In the genomic region with DNA sequence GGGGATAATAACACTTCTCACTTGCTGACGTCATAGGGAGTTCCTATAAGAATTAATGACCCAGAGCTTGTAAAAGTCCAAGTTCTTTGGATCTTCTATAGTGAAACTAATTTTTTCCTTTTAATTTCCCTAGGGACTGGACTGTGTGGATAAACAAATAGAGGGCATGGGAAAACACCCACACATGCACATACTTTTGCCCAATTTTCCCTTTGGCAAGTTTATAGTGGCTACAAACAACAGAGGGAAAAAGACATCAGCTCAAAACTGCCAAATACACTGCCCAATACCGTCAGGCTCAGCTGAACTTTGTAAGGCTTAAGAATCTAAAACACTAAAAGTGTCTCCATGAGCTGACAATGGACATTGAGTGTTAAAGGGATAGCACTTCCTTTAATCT, we compare ENCODE assay signal across 27 mouse cellular contexts.
"Had no signal": no experiment of that assay in that cellular context is flagged by ENCODE, and none has a peak within 500 bp of the region (broad histone marks: within the 10 kb centered on the region; RNA-seq: fewer than 3 reads in every experiment).

No protein-coding gene starts in this region.

- H3K27me3 ChIP-seq: heart, embryonic 13.5 days; heart, embryonic 15.5 days; hindbrain, embryonic 13.5 days; hindbrain, embryonic 15.5 days; intestine, embryonic 15.5 days; kidney, embryonic 15.5 days; limb, embryonic 13.5 days; limb, embryonic 15.5 days; liver, embryonic 12.5 days had no signal

- H3K27ac ChIP-seq: gastrocnemius, adult 2 months; heart, embryonic 10.5 days; heart, embryonic 13.5 days; heart, embryonic 15.5 days; hindbrain, embryonic 13.5 days; hindbrain, embryonic 15.5 days; intestine, embryonic 15.5 days; kidney, embryonic 15.5 days; kidney, postnatal 0 days; limb, embryonic 13.5 days; limb, embryonic 15.5 days; liver, embryonic 12.5 days; liver, embryonic 14.5 days had no signal

- H3K9ac ChIP-seq: heart, embryonic 13.5 days; heart, embryonic 15.5 days; hindbrain, embryonic 13.5 days; hindbrain, embryonic 15.5 days; intestine, embryonic 15.5 days; kidney, embryonic 15.5 days; limb, embryonic 13.5 days; limb, embryonic 15.5 days; liver, embryonic 12.5 days; liver, embryonic 14.5 days had no signal

- DNase-seq: gastrocnemius, adult 2 months; gastrocnemius, postnatal 10 days; gastrocnemius, postnatal 25 days; heart, adult 18-20 months; heart, postnatal 14 days; heart, postnatal 36 days; kidney, adult 18-20 months; kidney, adult 9 months; kidney, postnatal 14 days; kidney, postnatal 36 days; layer of hippocampus, adult 9-11 months; layer of hippocampus, postnatal 36 days; left cerebral cortex, postnatal 4 days had no signal

- H3K4me1 ChIP-seq: heart, embryonic 10.5 days; heart, embryonic 13.5 days; heart, embryonic 15.5 days; hindbrain, embryonic 13.5 days; hindbrain, embryonic 15.5 days; intestine, embryonic 15.5 days; kidney, embryonic 15.5 days; limb, embryonic 15.5 days; liver, embryonic 12.5 days had no signal

- H3K9me3 ChIP-seq: heart, embryonic 10.5 days; heart, embryonic 13.5 days; heart, embryonic 15.5 days; hindbrain, embryonic 13.5 days; hindbrain, embryonic 15.5 days; intestine, embryonic 15.5 days; kidney, embryonic 15.5 days; limb, embryonic 13.5 days; limb, embryonic 15.5 days; liver, embryonic 12.5 days had no signal

- ATAC-seq: inflammation-experienced regulatory T-cells, adult 6 months; intestine, embryonic 15.5 days; intestine, postnatal 0 days; liver, embryonic 12.5 days had no signal

- H3K4me3 ChIP-seq: gastrocnemius, adult 2 months; heart, embryonic 10.5 days; heart, embryonic 13.5 days; heart, embryonic 15.5 days; hindbrain, embryonic 13.5 days; hindbrain, embryonic 15.5 days; intestine, embryonic 15.5 days; kidney, embryonic 15.5 days; limb, embryonic 13.5 days; limb, embryonic 15.5 days; liver, embryonic 12.5 days had no signal

- H3K36me3 ChIP-seq: heart, embryonic 10.5 days; heart, embryonic 13.5 days; heart, embryonic 15.5 days; hindbrain, embryonic 13.5 days; hindbrain, embryonic 15.5 days; intestine, embryonic 15.5 days; kidney, embryonic 15.5 days; limb, embryonic 13.5 days; limb, embryonic 15.5 days; liver, embryonic 12.5 days had no signal

- H3K4me2 ChIP-seq: heart, embryonic 13.5 days; heart, embryonic 15.5 days; hindbrain, embryonic 13.5 days; hindbrain, embryonic 15.5 days; intestine, embryonic 15.5 days; kidney, embryonic 15.5 days; limb, embryonic 13.5 days; limb, embryonic 15.5 days; liver, embryonic 12.5 days had no signal
